Mouse (Mus musculus) gonadal fat pad, adult 2 months (tissue): ENCODE data around the gene Gm44511. TPM values are rescaled to one million over a fixed set of nuclear protein-coding genes. Genes with fewer than 3 reads are reported as not detected.
"Not testable (repeated sequence)": the region's sequence is repeated elsewhere in the genome, so short reads cannot be mapped to it uniquely, and the experiment has no call there.

Source experiments
- DNase-seq: peaks from one replicate; pipeline ENCODE4 v3.0.0-alpha.2; 2012; ENCODE audit warnings: low read depth
- polyA plus RNA-seq: library from polyadenylated mRNA; depleted of rRNA; stranded (reverse); fragments of >200 nt; gene quantifications from 2 replicates; pipeline ENCODE4 v1.2.3, GENCODE M21; 2012

Gene Gm44511
- polyA plus RNA-seq, 1 experiment = 0.65 TPM

DNA sequence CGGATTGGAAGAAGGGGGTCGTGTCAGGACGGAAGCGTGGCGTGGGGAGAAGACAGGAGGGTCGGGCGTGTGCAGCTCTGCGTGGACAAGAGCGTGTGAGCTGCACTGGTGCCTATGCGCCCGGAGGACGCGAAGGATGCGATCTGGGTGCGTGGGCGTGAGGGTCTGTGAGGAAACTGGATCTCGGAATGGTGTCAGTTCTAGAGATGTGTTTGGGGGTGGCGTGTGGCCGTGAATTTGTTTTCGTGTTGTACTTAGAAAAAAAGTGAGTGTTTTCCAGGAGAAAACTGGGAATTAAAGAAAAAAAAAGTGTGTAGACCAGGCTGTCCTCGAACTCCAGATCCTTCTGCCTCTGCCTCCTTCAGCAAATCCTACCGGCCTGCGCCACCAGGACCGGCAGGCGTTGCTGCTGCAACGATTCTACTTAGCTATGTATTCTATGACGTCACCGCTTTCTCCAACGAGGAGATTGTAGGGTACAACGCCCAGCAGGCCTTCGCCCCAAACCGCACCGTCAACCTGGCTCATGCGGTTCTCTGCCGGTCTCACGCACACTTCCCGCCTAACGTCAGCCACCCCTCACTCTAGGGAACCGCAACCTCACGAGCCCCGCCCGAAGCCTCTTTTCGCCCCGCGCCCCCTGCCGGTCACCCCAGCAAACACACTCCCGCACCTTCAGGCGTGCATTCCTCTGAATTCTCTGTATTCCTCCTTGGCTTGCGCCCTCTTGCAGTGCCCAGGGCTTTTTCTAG is 26.8 kb downstream of the Gm44511 start:
- not testable (repeated sequence) for DNase-seq

DNA sequence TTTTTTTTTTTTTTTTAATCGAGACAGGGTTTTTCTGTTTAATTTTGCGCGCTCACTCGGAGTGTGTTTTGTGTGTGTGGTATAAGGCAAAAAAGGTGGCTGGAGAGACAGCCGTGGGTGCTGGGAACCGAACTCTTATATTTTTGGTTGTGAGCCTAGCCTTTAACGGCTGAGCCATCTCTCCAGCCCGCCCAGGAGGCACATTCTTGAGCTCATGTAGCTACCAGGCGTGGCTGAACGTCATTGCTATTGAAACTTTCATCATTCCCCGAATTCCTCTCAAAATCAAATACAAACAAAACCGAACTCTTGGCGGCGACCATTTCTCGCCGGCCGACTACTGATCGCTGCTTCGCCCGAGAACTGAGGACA is 27.4 kb downstream of the Gm44511 start:
- not testable (repeated sequence) for DNase-seq

DNA sequence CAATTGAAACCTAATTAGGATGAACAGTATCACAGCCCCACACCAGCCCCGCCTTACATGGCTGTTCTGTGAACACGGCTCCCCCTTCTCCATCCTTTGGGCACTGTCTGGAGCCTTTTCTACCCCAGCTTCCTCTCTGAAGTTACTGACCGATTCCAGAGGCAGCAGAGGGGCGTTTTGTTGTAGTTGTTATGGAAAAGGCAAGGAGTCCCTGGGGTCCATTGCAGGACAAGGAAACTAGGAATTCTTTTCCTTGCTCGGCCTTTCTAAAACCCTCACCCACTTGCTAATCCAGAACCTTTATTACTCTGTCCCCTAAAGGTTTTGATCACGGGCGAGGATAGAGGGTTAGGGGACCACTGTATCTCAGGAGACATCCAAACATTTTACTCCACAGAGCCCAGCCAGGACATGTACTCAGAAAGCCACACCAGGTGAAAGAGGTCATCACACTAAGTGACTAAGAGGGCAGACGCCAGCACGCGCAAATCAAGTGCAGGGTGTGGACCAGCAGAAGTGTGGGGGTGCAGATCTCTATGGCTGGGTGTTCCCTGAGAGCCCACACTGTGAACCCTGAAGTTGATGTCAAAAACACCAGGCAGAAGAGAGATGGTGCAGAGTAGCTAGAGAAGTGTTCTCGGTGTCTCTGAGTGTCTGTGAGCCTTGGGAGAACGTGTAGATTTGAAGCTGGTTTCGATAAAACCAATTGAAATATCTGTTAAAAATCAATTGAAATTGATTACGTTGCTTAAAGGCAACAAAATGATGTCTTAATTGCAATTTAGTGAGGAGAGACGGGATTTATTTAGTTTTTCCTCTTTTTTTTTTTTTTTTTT is 28.0 kb downstream of the Gm44511 start:
- DNase-seq = no peak

DNA sequence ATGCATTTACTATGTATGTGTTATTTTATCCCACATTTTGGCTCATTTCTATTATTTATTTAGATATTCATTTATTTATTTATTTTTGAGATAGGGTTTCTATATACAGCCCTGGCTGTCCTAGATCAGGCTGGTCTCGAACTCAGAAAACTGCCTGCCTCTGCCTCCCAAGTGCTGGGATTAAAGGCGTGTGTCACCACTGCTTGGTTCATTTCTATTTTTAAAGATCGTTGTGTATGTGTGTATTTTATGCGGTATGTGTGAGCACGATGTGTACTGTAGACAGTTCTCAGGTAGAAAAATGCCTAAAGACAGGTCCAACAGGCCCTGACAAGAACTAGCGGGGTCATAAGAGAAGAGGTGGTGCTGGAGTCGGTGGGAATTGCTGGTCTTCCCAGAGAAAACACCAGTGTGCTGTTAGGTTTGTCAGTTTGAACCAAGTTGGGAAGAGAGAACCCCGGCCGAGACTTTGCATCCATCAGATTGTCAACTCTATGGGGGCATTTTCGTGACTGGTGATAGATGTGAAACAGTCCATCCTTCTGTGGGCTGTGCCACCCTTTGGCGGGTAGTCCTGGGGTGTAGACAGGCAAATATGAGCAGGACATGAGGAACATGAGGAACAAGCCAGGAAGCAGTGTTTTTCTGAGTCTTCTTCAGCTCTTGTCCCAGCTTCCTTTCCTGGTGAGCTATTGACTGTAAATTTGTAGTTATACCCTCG is 28.8 kb downstream of the Gm44511 start:
- no peak for DNase-seq

DNA sequence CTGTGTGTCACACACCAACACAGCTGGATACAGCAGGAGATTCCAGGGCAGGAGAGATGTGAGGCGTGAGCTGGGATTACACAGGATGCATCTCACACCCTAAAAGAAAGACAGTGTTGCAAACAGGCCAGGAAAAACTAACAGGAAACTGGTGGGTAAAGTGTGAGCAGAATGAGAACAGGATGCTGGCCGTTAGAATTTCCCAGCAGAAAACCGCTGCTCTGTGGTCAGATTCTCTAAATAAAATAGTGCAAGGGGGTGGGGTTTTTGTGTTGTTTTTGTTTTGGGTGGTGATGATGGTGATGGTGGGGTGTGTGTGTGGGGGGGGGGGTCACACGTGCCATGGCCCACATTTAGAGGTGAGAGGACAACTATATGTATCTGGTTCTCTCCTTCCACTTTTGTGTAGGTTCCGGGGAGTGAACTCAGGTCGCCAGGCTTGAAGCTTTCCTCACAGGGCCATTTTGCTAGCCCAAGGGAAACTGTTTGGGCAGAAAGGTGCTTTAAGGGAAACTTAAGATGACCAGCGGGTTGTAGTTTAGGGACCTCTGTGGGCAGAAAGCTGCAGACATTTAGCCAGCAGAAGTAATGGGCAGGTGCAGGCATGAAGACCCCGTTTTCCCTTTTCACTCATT is 29.7 kb downstream of the Gm44511 start:
- DNase-seq = no peak

- DNase-seq = no peak
Observed at GRCm38 (mm10) chr6:128793734-128794133, 32.4 kb downstream of the Gm44511 start.

DNA sequence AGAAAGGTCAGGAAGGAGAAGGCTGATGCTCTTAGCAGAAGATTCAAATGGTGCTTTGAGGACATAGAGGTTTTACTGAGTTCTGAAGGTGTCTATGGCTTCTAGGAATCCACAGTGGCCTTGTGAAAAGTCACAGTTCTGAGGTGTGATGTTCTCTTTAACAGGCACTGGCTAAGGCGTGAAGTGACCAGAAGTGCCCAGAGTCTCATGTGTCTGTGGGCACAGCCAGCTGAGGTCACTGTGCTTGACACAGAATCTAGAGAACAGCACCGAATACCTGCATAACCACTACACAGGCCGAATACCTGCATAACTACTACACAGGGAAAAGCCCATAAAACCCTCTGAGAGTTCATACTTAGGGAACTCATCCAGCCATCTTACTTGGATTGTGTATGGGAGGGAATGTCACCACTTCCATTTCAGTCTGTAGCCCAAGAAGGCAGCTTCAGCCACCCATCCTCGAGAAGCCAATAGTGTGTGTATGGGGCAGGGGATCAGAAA is 35.6 kb downstream of the Gm44511 start:
- DNase-seq = not testable (repeated sequence)

DNA sequence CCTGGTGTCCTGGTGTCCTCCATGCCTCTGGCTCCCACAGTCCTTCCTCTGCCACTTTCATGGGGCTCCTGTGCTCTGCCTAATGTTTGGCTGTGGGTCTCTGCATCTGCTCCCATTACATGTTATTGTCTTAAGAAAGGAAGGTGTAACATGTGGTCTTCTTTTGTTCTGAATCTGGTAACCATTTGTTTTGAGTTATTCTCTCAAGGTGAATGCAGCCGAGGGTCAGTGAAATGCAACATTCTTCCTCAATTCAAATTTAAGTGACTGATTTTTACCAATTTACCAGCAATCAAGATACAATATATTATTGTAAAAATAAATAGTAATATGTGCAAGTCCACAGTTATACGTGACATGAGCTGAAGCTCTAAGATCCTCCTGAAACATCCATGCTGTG is 37.0 kb downstream of the Gm44511 start, which contains the start of gene Klrb1c:
Klrb1c (minus strand) TSS at position 101 of the 400 bp plus-strand sequence.
- DNase-seq = no peak

- DNase-seq = no peak
Observed at GRCm38 (mm10) chr6:128788517-128788916, 37.6 kb downstream of the Gm44511 start.

DNA sequence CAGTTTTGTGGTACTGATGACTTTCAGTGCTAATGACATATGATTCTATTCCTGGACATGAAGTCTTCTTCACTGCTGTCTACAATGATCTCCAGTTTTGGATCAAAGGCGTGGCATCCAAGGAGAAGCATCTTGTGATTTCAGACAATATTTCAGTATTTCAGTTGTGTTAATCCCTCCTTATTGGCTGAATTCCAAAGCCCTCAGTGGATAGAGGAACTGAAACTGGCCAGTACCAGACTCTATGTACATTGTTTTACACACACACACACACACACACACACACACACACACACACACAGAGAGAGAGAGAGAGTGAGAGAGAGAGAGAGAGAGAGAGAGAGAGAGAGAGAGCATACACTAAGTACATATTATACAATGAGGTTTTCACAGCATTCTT is 39.7 kb downstream of the Gm44511 start:
- not testable (repeated sequence) for DNase-seq

DNA sequence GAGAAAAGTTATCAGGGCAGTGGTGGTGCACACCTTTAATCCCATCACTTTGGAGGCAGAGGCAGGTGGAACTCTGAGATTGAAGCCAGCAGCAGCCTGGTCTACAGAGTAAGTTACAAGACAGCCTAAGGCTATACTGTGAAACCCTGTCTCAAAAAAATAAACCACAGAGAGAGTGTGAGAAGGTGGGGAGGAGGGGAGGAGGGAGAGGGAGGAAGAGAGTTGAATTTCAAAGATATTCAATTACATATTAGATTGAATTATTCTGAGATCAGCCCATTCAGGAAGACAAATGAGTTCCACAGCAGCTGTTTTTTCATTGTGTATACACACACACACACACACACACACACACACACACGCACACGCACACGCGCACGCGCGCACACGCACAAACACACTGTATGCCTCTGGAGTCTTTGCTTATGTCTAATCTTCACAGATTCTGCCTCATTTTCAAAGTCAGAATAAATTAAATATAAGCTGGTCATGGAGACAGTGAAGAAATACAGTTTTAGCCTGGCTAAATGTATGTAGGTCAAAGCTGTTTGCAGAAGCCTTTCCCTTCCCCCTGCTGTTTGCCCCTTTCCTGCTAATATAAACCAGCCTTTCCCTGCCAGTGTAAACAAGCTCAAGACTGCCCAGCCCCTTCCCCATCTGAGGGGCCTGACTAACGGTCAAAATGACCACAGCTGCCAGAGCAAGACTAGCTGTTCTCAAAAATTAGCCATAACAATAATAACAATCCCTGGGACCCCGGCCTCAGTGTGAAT is 56.4 kb downstream of the Gm44511 start:
- DNase-seq = no peak

DNA sequence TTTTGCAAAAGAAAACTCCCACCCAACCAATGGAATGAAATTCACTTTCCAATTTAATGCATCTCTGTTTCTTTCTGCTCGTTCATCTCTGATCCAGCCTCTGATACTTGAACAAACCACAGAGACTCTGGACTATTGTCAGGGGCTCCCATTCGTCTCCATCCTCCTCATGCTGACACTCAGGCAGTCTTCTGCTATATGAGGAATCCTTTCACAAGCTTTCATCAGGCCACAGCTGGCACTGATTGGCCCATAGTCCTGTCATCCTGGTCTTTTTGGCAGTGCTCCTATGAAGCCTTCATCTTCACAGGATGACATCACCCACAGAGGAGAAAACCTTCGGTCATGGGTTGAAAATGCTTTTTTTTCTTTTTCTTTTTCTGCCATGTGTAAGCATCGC is 58.1 kb downstream of the Gm44511 start:
- no peak for DNase-seq

DNA sequence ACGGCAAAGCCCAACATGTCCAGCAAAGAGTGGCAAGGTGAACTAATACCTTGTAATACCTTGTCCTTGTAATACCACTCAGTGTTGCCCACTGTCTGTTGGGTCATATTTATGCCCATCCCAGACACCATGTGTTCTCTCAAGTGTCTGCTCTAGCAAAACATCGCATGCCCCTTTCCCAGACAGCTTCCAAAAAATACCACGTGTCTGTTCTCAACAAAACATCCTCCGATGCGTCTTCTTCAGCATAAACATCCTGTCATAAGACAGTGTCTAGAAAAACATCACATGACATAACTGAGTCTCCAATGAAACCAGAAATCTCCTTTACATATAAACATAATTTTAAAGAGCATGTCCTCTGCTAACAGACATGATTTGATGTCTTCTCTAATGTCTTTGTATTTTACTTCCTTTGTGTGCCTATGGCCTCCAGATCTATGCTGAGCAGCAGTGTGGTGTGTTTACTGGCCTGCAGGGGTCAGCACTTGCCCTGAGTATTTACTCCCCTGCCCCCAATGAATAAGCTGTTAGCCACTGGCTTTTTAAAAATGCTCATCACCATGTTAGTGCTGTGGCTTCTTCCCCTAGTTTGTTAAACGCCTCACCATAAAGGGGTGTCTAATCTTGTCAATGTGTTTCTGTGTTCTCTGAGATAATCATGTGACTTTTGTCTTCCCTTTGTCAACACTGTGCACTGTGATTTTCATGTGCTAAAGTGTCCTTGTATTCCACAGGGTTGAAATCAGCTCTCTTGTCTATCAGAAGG is 59.4 kb downstream of the Gm44511 start:
- not testable (repeated sequence) for DNase-seq

DNA sequence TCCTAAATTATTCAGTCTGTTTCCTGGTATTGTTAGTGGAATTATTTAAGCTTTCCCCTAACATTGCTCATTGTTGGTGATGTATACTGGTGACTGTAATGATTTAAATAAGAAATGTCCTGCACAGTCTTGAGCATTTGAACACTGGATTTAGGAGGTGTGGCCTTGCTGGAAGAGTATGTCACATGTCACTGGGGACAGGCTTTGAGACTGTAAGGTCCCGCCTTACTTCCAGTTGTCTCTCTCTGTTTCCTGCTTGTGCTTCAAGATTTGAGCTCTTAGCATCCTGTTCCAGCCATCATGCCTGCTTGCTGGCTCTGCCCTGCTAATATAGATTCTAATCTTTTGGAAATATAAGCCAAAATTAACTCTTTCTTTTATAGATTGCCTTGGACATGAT is 60.9 kb downstream of the Gm44511 start:
- DNase-seq = no peak

DNA sequence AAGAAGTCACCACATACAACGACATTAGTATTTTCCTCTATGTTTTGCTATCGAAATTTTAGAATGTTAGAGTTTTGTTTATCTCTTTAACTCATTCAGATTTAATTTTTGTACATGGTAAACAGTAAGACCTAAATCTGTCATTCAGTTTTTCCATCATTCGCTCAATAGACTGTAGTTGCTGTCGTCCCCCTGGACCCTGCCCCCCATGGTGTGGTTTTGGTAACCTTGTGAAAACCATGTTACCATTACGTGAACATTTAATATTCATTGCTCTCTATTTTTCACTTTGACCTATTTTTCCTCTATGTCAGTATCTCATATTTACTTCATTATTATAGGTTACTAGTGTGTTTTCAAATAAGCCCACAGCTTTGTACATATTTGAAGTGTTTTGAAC is 61.5 kb downstream of the Gm44511 start:
- no peak for DNase-seq

- DNase-seq = no peak
Observed at GRCm38 (mm10) chr6:128763736-128764523, 62.2 kb downstream of the Gm44511 start.

GRCm38 (mm10) chr6:128762892-128763670 is 63.0 kb downstream of the Gm44511 start:
- DNase-seq = not testable (repeated sequence)

- DNase-seq = no peak
Observed at GRCm38 (mm10) chr6:128761144-128761540, 65.0 kb downstream of the Gm44511 start.
